Mouse (Mus musculus): Measurements from ENCODE around the gene Tex46.

Tex46 gene

DNA sequence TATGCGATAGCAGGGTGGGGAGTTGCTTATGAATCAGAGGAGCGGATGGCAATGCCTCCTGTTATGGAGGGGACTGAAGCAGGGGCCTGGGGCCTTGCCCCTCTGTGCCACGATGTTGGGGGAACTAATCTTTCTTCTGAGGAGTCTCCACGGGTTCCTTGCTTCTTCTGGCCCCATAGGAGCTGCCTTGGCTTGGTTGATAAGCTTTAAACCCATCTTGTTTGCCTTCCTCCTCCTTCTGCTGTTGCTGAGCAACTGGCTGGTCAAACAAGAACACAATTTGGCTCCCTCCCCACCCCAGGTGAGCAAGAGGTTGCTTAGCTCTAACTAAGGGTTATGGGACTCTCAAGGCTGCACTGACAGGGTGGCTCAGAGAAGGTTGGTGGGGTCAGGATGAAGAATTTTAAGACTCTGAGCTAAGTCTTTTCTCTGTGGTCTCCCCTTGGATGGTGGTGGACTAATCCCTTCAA, at the start of gene Tex46:
Gene Tex46, plus strand, starts transcription at position 51 of the 470 bp plus-strand sequence.
- no peak for DNase-seq (ENCODE audit: low read depth, low spot score)

DNA sequence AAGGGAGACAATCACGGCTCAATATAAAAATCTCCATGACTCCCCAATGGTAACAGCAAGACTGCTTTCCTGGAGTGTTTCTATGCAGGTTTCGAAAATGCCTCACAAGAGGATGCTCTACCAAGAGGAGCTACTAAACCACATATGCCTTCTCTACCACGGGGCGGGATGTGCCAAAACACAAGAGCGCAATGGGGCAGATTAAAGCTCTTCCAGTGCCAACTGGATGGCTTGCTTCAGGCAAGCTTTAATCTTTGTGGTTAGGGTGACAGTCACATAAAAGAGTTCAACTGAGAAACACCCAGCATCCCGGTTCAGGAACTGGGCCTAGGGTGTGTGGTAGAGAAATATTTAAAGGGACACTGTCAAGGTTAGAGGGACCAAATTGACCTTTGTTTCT, 47.5 kb upstream of the Tex46 start:
- DNase-seq (ENCODE audit: low read depth, low spot score), result no peak

DNA sequence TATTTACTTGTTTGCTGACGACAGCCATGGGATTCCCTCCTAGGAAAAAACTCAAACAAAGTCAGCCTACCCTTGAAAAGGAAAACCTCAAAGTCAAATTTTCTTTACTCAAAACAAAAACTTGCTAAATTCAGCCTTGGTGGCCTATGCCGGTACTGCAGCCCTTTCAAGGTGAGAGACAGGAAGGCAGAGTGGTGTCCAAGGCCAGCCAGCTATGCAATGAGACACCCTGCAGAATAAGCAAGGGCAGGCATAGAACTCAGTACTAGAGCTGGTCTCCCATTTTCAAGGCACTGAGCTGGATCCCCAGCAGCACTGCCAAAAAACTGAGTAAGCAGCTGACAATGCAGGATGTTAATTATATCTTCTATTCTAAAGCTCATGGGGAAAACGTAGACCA, 41.6 kb upstream of the Tex46 start:
- DNase-seq (ENCODE audit: low read depth, low spot score), result peak; percentile 33

DNA sequence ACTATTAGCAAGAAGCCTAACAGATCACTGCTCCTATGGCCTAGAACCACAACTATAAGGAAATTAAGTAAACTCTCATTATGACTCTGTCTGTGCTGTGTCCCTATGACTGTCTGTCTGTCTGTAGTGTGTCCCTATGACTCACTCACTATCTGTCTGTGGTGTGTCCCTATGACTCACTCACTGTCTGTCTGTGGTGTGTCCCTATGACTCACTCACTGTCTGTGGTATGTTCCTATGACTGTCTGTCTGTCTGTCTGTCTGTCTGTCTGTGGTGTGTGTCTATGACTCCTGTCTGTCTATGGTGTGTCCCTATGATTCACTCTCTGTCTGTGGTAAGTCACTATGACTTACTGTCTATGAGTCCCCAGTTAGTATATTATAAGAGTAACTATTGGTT, 40.2 kb upstream of the Tex46 start:
- peak; percentile 73 for DNase-seq (ENCODE audit: low read depth, low spot score)

DNA sequence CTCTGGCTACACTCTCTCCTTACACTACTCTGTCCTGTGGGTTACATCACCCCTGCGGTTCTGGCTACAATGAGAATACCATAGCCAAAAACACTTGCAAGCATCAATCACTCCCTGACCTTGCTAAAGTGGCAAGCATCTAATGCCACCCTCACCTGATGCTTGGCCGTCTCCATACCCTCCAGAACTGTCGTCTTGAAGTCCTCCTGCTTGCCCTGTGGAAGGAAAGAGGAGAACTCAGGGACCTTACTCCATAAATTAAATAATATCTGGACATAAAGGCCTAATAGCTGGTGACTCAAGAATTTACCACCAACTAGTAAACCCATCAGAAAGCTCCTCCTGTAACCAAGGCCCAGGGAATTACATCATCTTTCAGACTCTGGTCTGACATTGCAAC, 28.4 kb upstream of the Tex46 start:
- DNase-seq (ENCODE audit: low read depth, low spot score), result no peak

DNA sequence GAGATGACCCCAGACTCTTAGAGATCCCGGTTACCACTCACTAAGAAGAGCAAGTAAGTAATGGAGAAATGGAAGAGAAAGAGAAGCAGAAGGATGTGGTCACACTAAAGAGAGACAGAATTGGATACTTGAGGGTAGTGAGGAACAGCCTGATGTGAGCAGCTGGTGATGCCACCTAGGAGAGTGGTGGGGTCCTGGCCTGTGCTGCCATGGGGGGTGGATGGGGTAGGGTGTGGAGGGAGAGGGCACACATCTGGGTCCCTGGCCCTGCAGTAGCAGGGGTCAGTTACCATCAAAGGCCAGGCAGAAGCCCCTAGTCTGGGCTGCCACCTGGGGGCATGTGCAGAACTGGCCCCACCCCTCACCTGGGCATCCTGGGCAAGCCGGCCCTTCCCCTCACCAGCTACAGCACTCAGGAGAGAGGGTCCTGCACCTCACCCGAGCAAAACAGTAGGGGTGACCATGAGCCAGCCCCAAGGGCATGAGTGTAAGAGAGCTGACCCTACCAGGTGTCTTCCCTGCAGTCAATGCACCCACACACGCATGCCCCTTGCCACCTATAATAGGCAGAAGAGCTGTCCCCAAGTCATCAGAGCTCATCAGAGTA, 22.9 kb upstream of the Tex46 start:
- DNase-seq (ENCODE audit: low read depth, low spot score), result no peak

DNA sequence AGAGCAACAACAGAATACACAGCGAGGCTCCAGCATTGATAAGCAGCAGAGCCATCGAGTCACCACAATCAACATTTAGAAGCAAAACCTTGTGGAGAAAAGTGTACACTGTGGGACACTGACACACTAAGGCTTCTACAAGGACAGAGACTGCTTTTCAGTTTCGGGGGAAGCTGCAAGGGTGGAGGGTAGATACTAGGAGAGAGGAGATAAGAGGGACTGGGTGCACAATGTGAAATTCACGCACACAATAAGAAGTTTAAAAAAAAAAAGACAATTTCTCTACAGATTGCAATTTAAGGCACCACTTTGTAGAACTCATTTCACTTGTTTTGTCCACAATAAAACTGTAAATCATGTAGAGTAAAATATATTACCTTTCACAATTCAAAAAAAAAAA, 22.2 kb upstream of the Tex46 start:
- no peak for DNase-seq (ENCODE audit: low read depth, low spot score)

DNA sequence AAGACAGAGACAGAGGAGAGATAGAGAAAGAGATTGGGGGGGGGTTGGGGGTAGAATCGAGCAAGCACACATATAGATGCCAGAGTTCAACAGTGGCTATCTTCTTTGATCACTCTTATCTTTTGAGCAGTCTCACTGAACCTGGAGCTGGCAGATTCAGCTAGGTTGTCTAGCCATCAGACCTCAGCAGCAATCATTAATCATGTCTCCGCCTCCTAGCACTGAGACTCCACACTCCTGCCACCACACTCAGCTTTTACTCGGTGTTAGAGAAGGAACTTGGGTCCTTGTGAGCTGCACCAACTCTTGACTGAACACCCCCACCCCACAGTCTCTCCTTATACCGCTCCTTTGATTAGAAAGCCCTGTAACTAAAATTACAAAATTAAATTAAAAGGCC, 18.1 kb upstream of the Tex46 start:
- DNase-seq (ENCODE audit: low read depth, low spot score), result no peak

DNA sequence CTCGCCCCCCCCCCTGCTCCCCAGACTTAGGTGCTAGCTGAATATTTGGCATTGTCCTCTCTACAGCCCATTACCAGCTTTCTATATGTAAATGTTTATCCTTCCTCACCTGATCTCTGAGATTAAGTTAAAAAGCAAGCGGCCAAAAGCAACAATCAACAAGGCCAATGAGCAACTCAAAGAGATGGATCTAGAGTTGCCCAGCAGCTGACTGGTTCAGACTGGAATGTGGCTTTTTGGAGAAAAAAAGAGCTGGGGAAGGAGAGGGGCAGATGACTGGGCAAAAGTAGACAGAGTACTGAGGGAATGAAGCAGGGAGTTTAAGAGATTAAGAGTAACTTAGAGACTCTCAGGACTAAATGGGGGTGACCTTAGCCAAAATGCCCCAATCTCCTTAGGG, 16.2 kb upstream of the Tex46 start:
- DNase-seq (ENCODE audit: low read depth, low spot score), result no peak

DNA sequence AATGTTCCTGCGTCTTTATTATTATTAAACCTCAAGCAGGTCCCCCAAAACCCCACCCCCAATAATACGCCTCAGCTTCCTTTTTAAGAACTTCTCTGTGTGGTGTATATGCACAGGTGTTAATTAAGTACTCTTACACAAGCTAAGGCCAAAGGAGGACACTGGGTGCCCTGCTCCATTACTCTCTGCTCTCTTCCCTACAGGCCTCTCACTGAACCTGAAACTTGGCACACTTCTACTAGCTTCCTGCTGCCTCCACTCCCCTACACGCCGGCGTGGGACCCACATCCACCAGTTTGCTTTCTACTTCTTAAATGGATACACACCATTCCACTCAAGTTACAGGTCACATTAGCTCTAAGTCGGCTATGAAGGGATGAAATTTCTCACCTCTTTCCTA, 15.0 kb upstream of the Tex46 start:
- no peak for DNase-seq (ENCODE audit: low read depth, low spot score)

DNA sequence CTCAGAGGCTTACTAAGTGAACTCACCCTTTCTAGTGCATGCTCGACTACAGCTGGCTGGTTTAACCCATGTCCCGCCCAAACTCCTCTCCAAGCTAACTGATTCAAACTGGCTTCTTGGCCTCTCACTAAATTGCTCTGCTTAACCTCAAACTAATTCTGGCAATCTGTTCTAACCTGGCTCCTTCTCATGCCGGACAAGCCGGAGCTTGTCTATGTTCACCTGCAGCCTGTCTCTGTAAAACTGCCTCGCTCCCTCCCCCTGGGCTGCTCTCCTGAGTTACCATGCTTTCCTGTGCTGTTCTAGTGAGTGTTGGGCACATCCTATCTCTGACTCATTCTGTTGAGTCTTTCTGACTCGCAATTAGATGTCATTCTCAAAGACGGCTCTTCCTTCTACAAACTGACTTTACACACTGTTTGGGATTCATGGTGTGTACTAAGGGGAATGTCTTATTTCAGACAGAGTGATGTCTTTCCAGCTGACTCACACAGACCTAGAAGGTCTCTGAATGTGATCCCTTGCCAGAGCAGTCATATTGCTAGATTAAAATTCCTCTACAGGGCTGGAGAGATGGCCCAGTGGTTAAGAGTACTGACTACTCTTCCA, 11.9 kb upstream of the Tex46 start:
- peak; percentile 10 for DNase-seq (ENCODE audit: low read depth, low spot score)

DNA sequence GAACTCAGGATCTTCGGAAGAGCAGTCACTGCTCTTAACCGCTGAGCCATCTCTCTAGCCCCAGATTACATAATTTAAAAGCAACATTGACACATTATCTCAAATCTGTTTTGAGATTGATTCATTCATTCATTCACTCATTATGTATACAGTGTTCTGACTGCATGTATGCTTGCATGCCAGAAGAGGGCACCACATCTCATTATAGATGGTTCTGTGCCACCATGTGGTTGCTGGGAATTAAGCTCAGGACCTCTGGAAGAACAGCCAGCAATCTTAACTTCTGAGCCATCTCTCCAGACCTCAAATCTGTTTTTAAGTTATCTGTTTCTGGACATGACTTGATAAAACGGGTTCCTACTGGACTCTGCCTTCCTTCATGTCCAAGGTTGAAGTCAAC, 10.4 kb upstream of the Tex46 start:
- peak; percentile 37 for DNase-seq (ENCODE audit: low read depth, low spot score)

DNA sequence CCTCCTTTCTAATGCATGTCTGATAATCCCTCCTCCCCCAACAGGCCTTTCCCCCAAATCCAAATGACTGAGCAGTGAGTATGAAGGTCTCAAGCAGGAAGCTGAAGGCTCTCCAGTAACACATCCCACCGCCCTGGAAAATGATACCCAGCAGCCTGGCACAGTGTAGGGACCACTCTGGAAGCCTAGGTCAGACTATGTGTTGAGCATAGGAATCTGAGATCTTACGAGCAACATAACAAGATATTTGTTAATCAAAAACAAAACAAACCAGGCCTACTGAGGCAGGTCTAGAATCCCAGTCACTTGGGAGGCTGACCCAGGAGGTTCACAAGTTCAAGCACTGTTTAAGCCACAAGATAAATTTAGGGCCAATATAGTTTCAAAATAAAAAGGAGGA, 9.7 kb upstream of the Tex46 start:
- no peak for DNase-seq (ENCODE audit: low read depth, low spot score)

DNA sequence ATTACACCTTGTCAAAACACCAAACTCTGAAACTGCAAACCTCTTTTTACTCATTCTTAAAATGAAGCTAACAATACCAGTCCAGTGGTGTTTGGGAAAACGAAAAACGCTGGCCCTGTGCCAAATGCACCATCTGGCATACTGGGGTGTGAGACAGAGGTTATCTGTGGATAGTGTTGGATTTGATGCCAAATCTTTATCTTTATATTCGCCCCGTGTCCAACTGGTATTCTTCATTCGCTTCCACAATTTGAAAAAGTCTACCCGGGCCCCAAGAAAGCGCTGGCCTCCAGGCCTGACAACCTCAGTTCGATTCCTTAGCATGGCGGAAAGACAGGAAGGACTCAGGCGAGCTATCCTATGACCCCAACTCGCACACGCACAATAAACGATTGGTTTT, 8.8 kb upstream of the Tex46 start:
- peak; percentile 38 for DNase-seq (ENCODE audit: low read depth, low spot score)

DNA sequence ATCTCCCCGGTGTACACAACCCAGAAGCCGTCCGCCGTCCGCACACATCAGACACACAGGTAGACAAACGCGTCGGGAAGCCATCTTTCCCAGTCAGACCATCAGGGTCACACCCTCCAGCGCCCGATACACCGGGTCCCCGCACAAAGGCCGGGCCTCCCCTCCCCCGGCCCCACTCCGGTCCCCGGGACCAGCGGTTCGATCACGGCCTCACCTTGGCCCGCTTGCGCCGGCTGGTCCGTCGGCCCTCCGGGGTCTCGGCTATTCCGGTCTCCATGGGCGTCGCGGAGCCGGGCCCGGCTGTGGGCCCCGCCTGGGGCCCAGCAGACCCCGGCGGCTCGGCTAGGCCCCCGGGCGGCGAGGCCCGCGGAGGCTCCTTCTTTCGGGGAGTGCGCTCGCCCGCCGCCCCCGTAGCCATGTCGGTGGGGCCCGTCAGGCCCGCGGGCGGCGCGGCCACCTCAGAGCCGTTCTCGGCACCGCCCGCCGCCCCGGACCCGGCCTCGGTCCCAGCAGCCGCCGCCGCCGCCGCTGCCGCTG, 8.2 kb upstream of the Tex46 start:
- DNase-seq (ENCODE audit: low read depth, low spot score), result peak; percentile 66

DNA sequence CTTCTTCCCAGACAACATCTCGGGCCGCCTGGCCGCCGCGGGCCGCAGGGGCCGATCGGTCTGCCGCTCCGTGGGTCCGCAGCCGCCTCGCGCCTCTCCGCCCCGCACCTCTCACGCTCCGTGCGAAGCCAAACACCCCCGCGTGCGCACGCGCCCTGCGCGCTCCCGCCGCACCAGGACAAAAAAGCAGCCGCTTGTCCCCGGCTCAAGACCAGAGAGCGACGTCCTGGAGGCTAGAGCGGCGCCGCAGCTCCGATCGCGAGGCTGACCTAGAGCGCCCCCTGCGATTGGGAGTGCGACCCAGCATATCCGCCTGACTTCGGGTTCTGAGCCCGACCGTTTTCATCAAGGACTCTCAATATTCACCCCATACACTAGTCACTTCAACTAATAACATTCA, 7.7 kb upstream of the Tex46 start, which contains the start of gene Kdm1a:
Gene Kdm1a, minus strand, starts transcription at position 156 of the 400 bp plus-strand sequence.
- peak; percentile 98 for DNase-seq (ENCODE audit: low read depth, low spot score)

DNA sequence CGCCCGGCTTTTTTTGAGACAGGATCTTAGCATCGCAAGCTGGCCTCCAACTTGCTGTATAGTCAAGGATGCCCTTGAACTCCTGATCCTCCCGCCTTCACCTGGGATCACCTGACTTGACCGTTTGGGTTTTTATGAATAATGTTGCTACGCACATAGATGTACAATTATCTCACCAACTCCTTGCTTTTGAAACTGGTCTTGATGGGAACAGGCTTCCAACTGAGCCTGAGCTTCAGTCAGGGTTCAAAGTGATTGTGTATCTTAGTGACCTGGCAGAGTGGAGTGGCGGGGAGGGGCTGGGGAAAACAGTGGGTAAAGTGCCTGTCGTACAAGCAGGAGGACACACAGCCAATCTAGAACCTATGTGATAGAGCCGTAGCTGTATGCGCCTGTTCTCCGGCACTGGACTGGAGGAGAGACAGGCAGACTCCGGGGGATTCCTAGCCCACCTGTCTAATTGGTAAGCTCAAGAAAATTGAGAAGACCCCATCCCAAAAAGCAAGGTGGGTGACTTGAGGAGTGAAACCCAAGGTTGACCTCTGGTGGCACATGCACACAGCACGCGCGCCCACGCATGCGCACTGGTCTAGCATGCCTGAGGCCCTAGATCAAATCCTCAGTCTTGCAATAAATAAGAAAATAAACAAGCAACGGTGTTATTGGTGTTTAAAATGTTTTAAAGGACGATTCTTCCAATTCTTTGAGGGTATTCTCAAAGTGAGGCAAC, 4.3 kb upstream of the Tex46 start:
- DNase-seq (ENCODE audit: low read depth, low spot score), result no peak

DNA sequence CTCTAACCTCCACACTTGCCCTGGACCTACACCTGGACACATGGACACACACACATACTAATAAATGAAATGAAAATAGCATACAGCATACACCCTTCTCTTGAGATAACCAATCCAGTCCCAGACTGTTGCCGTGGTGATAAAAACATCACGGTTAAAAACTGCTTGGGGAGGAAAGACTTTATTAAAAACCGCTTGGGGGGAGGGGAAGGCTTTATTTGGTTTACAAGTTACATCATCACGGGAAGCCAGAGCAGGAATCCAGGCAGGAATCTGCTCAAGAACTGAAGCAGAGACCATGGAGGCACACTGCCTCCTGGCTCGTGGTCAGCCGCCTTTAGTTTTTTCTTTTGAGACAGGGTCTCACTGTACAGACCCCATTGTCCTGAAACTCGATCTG, 3.4 kb downstream of the Tex46 start:
- no peak for DNase-seq (ENCODE audit: low read depth, low spot score)

DNA sequence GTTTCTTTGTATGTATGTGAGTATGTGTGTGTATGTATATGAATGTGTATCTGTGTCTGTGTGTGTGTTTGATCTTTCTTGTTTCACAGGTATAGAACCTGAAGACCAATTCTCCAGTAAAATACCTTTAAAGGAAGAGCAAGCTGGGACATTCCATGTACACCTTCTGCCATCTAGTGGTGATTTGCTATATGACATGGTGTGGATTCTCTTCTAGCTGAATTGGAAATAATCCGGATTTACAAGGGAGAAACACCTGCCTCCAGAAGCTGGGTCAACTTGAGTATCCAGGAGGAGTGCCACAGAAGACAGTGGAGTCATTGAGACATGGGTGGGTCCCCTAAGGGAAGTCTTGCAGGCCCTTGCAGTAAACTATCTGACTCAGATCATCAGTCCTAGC, 11.1 kb downstream of the Tex46 start:
- peak; percentile 77 for DNase-seq (ENCODE audit: low read depth, low spot score)

DNA sequence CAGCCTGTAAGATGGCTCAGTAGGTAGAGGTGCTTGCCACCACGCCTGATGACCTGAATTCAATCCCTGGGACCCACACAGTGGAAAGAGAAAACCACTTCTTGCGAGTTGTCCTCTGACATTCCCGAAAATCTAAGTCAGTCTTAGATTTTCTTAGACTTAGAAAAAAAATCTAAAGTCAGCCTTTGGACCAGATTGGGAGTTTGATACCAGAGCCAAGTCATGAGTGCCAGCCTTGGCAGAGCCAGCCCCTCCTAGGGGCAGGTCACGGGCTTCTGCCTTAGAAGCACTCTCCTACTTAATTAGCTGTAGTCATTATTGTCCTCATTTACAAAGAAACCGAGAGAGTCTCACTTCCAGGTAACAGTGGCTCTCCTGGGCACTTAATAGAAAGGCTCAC, 11.7 kb downstream of the Tex46 start:
- DNase-seq (ENCODE audit: low read depth, low spot score), result no peak

DNA sequence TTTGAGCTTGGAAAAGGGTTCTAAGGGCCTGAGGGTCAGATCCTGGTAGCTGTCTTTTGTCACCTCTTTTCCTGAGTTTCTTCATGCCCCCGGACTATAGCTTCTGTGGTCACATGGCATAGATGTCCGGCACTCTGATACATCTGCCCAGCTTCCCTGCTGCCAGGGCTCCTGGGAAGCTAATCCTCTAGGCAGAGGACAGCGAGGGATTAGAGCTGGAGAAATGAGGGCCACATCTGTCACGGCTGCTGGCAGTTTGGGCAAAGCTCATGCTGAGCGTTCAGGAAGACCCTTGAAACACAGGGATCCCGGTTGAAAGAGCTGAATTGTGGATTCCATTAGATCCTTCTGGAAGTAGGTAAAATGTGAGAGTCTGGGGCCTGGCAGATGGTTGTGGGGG, 12.2 kb downstream of the Tex46 start, which contains the start of gene Lactbl1:
Gene Lactbl1, plus strand, starts transcription at position 234 of the 400 bp plus-strand sequence.
- no peak for DNase-seq (ENCODE audit: low read depth, low spot score)

DNA sequence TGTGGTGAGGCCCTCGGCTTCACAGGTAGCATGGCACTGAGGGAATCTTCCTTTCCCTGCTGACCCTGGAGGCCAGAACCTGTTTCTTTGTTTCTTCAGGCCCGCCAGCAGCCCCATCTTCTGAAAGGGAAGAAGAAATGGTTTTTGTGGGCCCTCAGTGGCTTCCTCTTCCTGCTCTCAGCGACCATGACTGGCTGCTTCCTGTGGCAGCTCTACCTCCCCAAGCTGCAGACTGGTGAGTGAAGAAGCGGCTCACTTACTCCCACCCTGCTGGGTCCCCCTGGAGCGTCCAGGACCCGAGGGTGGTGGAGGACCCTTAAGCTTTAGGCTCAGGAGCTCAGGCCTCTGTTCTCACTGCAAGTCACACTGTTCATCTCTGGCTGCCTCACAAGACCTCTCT, 16.4 kb downstream of the Tex46 start:
- peak; percentile 36 for DNase-seq (ENCODE audit: low read depth, low spot score)

All from CD4-positive, CD25-positive, alpha-beta regulatory T cell, adult 2 months (primary cell).